Mouse (Mus musculus): ENCODE measurements around the gene Uroc1.

DNA sequence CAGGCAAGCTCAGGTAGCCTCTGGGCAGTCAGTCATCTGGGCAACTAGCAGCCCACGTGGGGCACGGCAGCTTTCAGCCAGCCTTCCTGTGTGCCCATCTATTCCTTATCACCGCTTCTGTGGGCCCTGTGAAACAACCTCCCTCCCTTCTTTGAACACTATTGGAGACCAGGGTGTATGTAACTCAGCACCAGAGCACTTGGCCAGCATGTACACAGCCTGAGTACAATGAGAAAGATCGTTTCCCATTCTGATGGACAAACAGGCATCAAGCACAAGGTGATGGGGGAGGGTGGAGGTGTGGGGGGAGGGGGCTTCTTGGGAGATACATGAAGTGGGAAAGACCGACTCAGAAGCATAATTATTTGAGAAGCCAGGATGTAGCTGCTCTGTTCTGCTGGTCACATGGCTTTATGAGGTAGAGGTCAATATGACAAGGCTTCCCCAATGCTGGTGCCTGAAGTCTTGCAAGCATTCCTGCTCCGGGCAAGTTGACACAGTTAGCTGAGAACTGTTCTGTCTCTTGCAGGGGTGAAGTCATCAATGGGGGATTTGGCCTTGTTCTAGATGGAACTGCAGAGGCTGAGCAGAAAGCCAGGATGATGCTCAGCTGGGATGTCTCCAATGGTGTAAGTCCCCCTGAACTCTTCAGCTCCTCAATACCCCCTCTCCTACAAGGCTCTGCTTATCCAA, 28.0 kb downstream of the Uroc1 start:
- TF ChIP-seq POLR2A (IDR thresholded peaks at IDR 0.05; ENCODE audit: extremely low read depth, insufficient read depth, low read length) = no peak
- TF ChIP-seq CTCF (IDR thresholded peaks at IDR 0.05; ENCODE audit: extremely low read depth, insufficient read depth, low read length) = no peak

All from cortical plate, adult 2 months (tissue).